Mouse (Mus musculus): Measurements from ENCODE around the gene Smg6.
"Not testable (repeated sequence)": the region's sequence is repeated elsewhere in the genome, so short reads cannot be mapped to it uniquely, and the experiment has no call there.

Smg6 gene

GRCm38 (mm10) chr11:75166861-75167642 is 241.4 kb downstream of the Smg6 start:
- DNase-seq (ENCODE audit: low spot score in 2 of 2), result no peak

- no peak for DNase-seq (ENCODE audit: low spot score in 2 of 2)
Observed at GRCm38 (mm10) chr11:75167643-75168589, 242.3 kb downstream of the Smg6 start.

- DNase-seq (ENCODE audit: low spot score in 2 of 2), result peak; percentile 67 to 80
Observed at GRCm38 (mm10) chr11:75168590-75169361, 243.2 kb downstream of the Smg6 start.

GRCm38 (mm10) chr11:75169405-75170080 is 243.9 kb downstream of the Smg6 start, which contains the start of gene Hic1:
Gene Hic1 (minus strand): TSS chr11:75169519.
- DNase-seq (ENCODE audit: low spot score in 2 of 2), result peak in 1 of 2 experiments; percentile 6

GRCm38 (mm10) chr11:75170136-75170751 is 244.6 kb downstream of the Smg6 start:
- peak; percentile 71 to 82 for DNase-seq (ENCODE audit: low spot score in 2 of 2)

- DNase-seq (ENCODE audit: low spot score in 2 of 2), result no peak
Observed at GRCm38 (mm10) chr11:75171186-75171865, 245.7 kb downstream of the Smg6 start.

GRCm38 (mm10) chr11:75172151-75173094 is 246.8 kb downstream of the Smg6 start:
- DNase-seq (ENCODE audit: low spot score in 2 of 2), result no peak

GRCm38 (mm10) chr11:75173095-75173798 is 247.6 kb downstream of the Smg6 start:
- peak; percentile 61 to 72 for DNase-seq (ENCODE audit: low spot score in 2 of 2)

- no peak for DNase-seq (ENCODE audit: low spot score in 2 of 2)
Observed at GRCm38 (mm10) chr11:75173799-75174165, 248.2 kb downstream of the Smg6 start.

GRCm38 (mm10) chr11:75174574-75174973 is 249.0 kb downstream of the Smg6 start:
- not testable (repeated sequence) for DNase-seq (ENCODE audit: low spot score in 2 of 2)

GRCm38 (mm10) chr11:75178011-75178410 is 252.4 kb downstream of the Smg6 start:
- no peak for DNase-seq (ENCODE audit: low spot score in 2 of 2)

GRCm38 (mm10) chr11:75178672-75179208 is 253.1 kb downstream of the Smg6 start, which contains the start of gene Ovca2:
Gene Ovca2 (minus strand): TSS chr11:75178835.
- peak; percentile 69 to 82 for DNase-seq (ENCODE audit: low spot score in 2 of 2)

GRCm38 (mm10) chr11:75183917-75184570 is 258.4 kb downstream of the Smg6 start:
- no peak for DNase-seq (ENCODE audit: low spot score in 2 of 2)

- DNase-seq (ENCODE audit: low spot score in 2 of 2), result no peak
Observed at GRCm38 (mm10) chr11:75184573-75184972, 258.9 kb downstream of the Smg6 start.

GRCm38 (mm10) chr11:75184986-75185385 is 259.4 kb downstream of the Smg6 start:
- no peak for DNase-seq (ENCODE audit: low spot score in 2 of 2)

GRCm38 (mm10) chr11:75189713-75190370 is 264.2 kb downstream of the Smg6 start:
- DNase-seq (ENCODE audit: low spot score in 2 of 2), result no peak

GRCm38 (mm10) chr11:75190371-75190724 is 264.7 kb downstream of the Smg6 start:
- peak; percentile 64 to 76 for DNase-seq (ENCODE audit: low spot score in 2 of 2)

All from spleen, postnatal 14 days (tissue).